Mouse (Mus musculus): ENCODE measurements around the gene Fam155a.

DNA sequence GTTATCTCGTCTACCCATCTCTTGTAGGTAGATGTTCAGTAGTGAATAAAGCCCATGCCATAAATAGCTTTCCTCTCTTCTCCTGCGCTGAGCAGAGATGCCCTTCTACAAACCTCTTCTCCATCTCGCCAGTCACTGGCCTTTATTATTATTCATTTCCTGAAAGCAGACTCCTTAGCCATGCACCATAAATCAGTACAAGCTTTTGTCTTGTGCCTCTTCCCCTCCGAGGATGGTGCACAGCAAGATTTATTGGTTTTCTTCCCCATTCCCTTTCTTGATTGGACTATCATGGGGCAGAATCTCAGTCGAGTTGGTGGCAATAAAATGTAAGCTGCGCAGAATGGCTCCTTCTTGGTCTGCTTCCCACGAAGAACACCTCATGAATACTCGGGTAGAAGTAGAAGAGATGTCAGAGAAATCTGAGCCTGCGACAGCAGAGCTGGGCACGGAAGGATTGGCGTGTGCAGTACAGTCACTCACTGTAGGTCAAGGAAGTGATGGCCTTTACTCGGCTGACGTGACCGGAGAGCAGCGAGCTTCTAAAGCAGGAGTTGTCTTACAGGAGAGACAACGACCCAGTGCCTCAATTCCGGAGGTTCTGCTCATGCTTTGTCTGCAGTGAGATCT is 590.2 kb downstream of the Fam155a start:
- no peak for TF ChIP-seq CTCF (IDR thresholded peaks at IDR 0.05; ENCODE audit: extremely low read depth, insufficient read length, insufficient replicate concordance, low read depth, low read length)
- TF ChIP-seq POLR2A (IDR thresholded peaks at IDR 0.05; ENCODE audit: low read depth, low read length): no peak
